Mouse (Mus musculus) kidney, postnatal 0 days (tissue): ENCODE measurements at regions not wholly inside any gene's neighbourhood (a gene's known extent, or its start where the extent isn't known, plus 50 kb on each side); places are given as distances from the start of the nearest gene placed in this dataset.
"Not testable (repeated sequence)": the region's sequence is repeated elsewhere in the genome, so short reads cannot be mapped to it uniquely, and the experiment has no call there.

Source experiments
- ATAC-seq: fragments of 200-750 bp; cut with Nextera tagmentation; replicated peaks from 2 replicates; pipeline ENCODE4 v1.8.0; 2017; ENCODE audit warnings: low read depth, moderate number of reproducible peaks, moderate TSS enrichment, moderate library complexity; ENCODE audit not compliant: low FRiP score
- DNase-seq: peaks from one replicate; pipeline ENCODE4 v3.0.0-alpha.2; 2016; ENCODE audit warnings: low spot score
- H3K27ac ChIP-seq: fragments of 300-500 bp; sonication (generic); 2 replicates; pipeline ENCODE4 v1.5.1; 2014; ENCODE audit warnings: mild to moderate bottlenecking
- H3K27me3 ChIP-seq: fragments of 300-500 bp; sonication (generic); 2 replicates; pipeline ENCODE4 v1.6.1; 2014; ENCODE audit warnings: low read length, mixed read lengths; ENCODE audit not compliant: insufficient read depth
- H3K36me3 ChIP-seq: fragments of 300-500 bp; sonication (generic); 2 replicates; pipeline ENCODE4 v1.6.1; 2014; ENCODE audit warnings: low read length, mixed read lengths; ENCODE audit not compliant: insufficient read depth
- H3K4me1 ChIP-seq: fragments of 300-500 bp; sonication (generic); replicated peaks from 2 replicates; pipeline ENCODE4 v1.6.1; 2014; ENCODE audit warnings: antibody characterized with exemption, low read length, mixed read lengths; ENCODE audit not compliant: insufficient read depth
- H3K4me2 ChIP-seq: fragments of 300-500 bp; sonication (generic); 2 replicates; pipeline ENCODE4 v1.6.1; 2014; ENCODE audit warnings: mild to moderate bottlenecking, low read length, moderate library complexity, mixed read lengths
- H3K4me3 ChIP-seq: fragments of 300-500 bp; sonication (generic); replicated peaks from 2 replicates; pipeline ENCODE4 v1.5.1; 2014; ENCODE audit warnings: low read depth, low read length
- H3K9ac ChIP-seq: fragments of 300-500 bp; sonication (generic); 2 replicates; pipeline ENCODE4 v1.6.1; 2014; ENCODE audit warnings: low read depth, low read length
- H3K9me3 ChIP-seq: fragments of 300-500 bp; sonication (generic); replicated peaks from 2 replicates; pipeline ENCODE4 v1.6.1; 2016; ENCODE audit warnings: low read length, inconsistent platforms, mixed read lengths
- CTCF ChIP-seq: IDR thresholded peaks from 2 replicates; pipeline ENCODE4 v1.5.1; 2016; ENCODE audit warnings: antibody characterized with exemption, low read depth, mild to moderate bottlenecking, moderate library complexity
- WGBS: fragments of 180-500 bp; shearing (Covaris S2); extraction: QIAGEN DNeasy Blood & Tissue Kit; methylation state at CpG from one replicate; pipeline ENCODE4 v1.1.7; 2014; 5-methylcytosine and 5-hydroxymethylcytosine counted together

GRCm38 (mm10) chr15:32778599-32779273 lies 534.1 kb downstream of the Sema5a start:
- 1% methylated on average over 33 of the region's 34 CpGs for WGBS
- H3K27ac ChIP-seq = peak overlapping the region; percentile 68; the same call in 1 of the 2 replicates
- peak; percentile 28; the same call in 1 of the 2 replicates for TF ChIP-seq CTCF
- peak overlapping the region; percentile 68 for H3K4me2 ChIP-seq
- DNase-seq = peak; percentile 95
- not testable (repeated sequence) for H3K36me3 ChIP-seq, H3K9me3 ChIP-seq, H3K4me1 ChIP-seq, H3K27me3 ChIP-seq
- peak overlapping the region; percentile 58 for H3K9ac ChIP-seq
- peak overlapping the region; percentile 51 for H3K4me3 ChIP-seq
- ATAC-seq = peak; percentile 98

- not testable (repeated sequence) for H3K9me3 ChIP-seq, H3K36me3 ChIP-seq, H3K4me1 ChIP-seq, DNase-seq, H3K27me3 ChIP-seq
- ATAC-seq = 0 out of 2 replicates have a peak, but pooled peaks have one; percentile 16
- Histone ChIP-seq H3K9ac (peak overlapping the region; percentile 58), H3K27ac (peak overlapping the region; percentile 68; the same call in 1 of the 2 replicates), H3K4me3 (peak overlapping the region; percentile 51), H3K4me2 (peak overlapping the region; percentile 68)
- 9% methylated on average over 11 of the region's 11 CpGs for WGBS
Observed at GRCm38 (mm10) chr15:32779274-32779615, 534.6 kb downstream of the Sema5a start.

- H3K4me3 ChIP-seq, H3K4me1 ChIP-seq, H3K27me3 ChIP-seq, H3K9ac ChIP-seq, H3K27ac ChIP-seq, H3K4me2 ChIP-seq, H3K9me3 ChIP-seq, H3K36me3 ChIP-seq, ATAC-seq: not testable (repeated sequence)
- peak; percentile 30 for DNase-seq
- WGBS = 59% methylated on average over 1 of the region's 1 CpGs
Observed at GRCm38 (mm10) chr15:32781609-32782008, 537.0 kb downstream of the Sema5a start.

GRCm38 (mm10) chr15:32799222-32799621 lies 554.6 kb downstream of the Sema5a start:
- DNase-seq (no peak), ATAC-seq (no peak)
- Histone ChIP-seq H3K9ac (no peak overlapping the region), H3K9me3 (no peaks in the 10 kb centered on the region; the same call in 1 of the 2 replicates), H3K4me2 (no peak overlapping the region), H3K36me3 (no peaks in the 10 kb centered on the region), H3K4me3 (no peak overlapping the region), H3K27me3 (no peaks in the 10 kb centered on the region), H3K27ac (no peak overlapping the region), H3K4me1 (no peaks in the 10 kb centered on the region)
- 92% methylated on average over 1 of the region's 1 CpGs for WGBS
- no peak for TF ChIP-seq CTCF

- no peak overlapping the region for H3K4me2 ChIP-seq
- H3K4me3 ChIP-seq = no peak overlapping the region
- no peaks in the 10 kb centered on the region for H3K9me3 ChIP-seq
- H3K9ac ChIP-seq = no peak overlapping the region
- WGBS = 63% methylated on average over 2 of the region's 2 CpGs
- ATAC-seq (no peak), DNase-seq (peak; percentile 2)
- H3K36me3 ChIP-seq = no peaks in the 10 kb centered on the region
- H3K27ac ChIP-seq = no peak overlapping the region
- no peak for TF ChIP-seq CTCF
- H3K4me1 ChIP-seq = no peaks in the 10 kb centered on the region
- no peaks in the 10 kb centered on the region for H3K27me3 ChIP-seq
Observed at GRCm38 (mm10) chr15:32810849-32811632, 566.4 kb downstream of the Sema5a start.

GRCm38 (mm10) chr15:32839966-32840365 lies 595.4 kb downstream of the Sema5a start:
- no peaks in the 10 kb centered on the region for H3K27me3 ChIP-seq
- DNase-seq (no peak), ATAC-seq (no peak)
- WGBS = 87% methylated on average over 1 of the region's 1 CpGs
- H3K9me3 ChIP-seq = no peaks in the 10 kb centered on the region
- H3K4me3 ChIP-seq = no peak overlapping the region
- no peaks in the 10 kb centered on the region for H3K4me1 ChIP-seq
- no peak overlapping the region for H3K27ac ChIP-seq
- no peak overlapping the region for H3K4me2 ChIP-seq
- no peaks in the 10 kb centered on the region for H3K36me3 ChIP-seq
- no peak for TF ChIP-seq CTCF
- H3K9ac ChIP-seq = no peak overlapping the region
